Mouse (Mus musculus): ENCODE data around the gene Cdk5rap3. TPM values are rescaled to one million over a fixed set of nuclear protein-coding genes. Genes with fewer than 3 reads are reported as not detected.
A peak's percentile ranks its signal among the peaks of the same experiment; 100 is the strongest.

Gene Cdk5rap3
- total and polyA plus RNA-seq, 3 experiments = 45.2 to 55.4 TPM; not detected in 1

- TF ChIP-seq RAD21 (IDR thresholded peaks at IDR 0.05; ENCODE audit: low read depth, low read length) = peak; percentile 80
These were observed 6.3 kb downstream of the Cdk5rap3 start (continued) for GRCm38 (mm10) chr11:96910003-96910402.

GRCm38 (mm10) chr11:96908594-96908993 lies 7.7 kb downstream of the Cdk5rap3 start:
- Histone ChIP-seq H3K9ac (ENCODE audit: control insufficient read depth, low read depth, low read length, poor library complexity, severe bottlenecking) (no peak overlapping the region), H3K79me2 (ENCODE audit: control insufficient read depth, insufficient read depth, low read length, poor library complexity) (no peaks in the 10 kb centered on the region), H3K4me1 (ENCODE audit: control insufficient read depth in 1 of 2, insufficient read depth in 2 of 2, low read length in 2 of 2) (peaks cover 0 to 4% of the 10 kb centered on the region in 2 experiments; a peak in 2 of 4 replicates), H3K27ac (ENCODE audit: control insufficient read depth, low read depth, low read length) (no peak overlapping the region), H3K9me3 (replicated peaks; ENCODE audit: insufficient read depth, low read length) (no peaks in the 10 kb centered on the region), H3K4me3 (ENCODE audit: control insufficient read depth in 1 of 2, insufficient read depth in 1 of 2, low read depth in 2 of 2, low read length in 2 of 2) (no peak overlapping the region), H3K27me3 (ENCODE audit: control insufficient read depth in 1 of 2, insufficient read depth in 2 of 2, low read length in 2 of 2) (no peaks in the 10 kb centered on the region), H3K36me3 (ENCODE audit: control insufficient read depth in 1 of 2, insufficient read depth in 2 of 2, low read length in 2 of 2) (no peaks in the 10 kb centered on the region; a peak in 1 of 4 replicates)
- TF ChIP-seq RCOR1 (IDR thresholded peaks at IDR 0.05; ENCODE audit: low read depth, low read length) = no peak
- TF ChIP-seq USF2 (IDR thresholded peaks at IDR 0.05; ENCODE audit: borderline replicate concordance in 1 of 2, insufficient read depth in 1 of 2, low read depth in 1 of 2, low read length in 2 of 2) = no peak
- TF ChIP-seq NELFE (IDR thresholded peaks at IDR 0.05; ENCODE audit: low read depth, low read length) = no peak
- no peak for TF ChIP-seq POLR2AphosphoS5 (IDR thresholded peaks at IDR 0.05; ENCODE audit: borderline replicate concordance, low read depth, low read length)
- no peak for TF ChIP-seq JUND (IDR thresholded peaks at IDR 0.05; ENCODE audit: low read depth, low read length)
- no peak for DNase-seq (ENCODE audit: low read depth, low spot score)

- Histone ChIP-seq H3K79me2 (ENCODE audit: control insufficient read depth, insufficient read depth, low read length, poor library complexity) (no peaks in the 10 kb centered on the region), H3K9me3 (replicated peaks; ENCODE audit: insufficient read depth, low read length) (no peaks in the 10 kb centered on the region), H3K27ac (ENCODE audit: control insufficient read depth, low read depth, low read length) (no peak overlapping the region), H3K27me3 (ENCODE audit: control insufficient read depth in 1 of 2, insufficient read depth in 2 of 2, low read length in 2 of 2) (0 out of 4 replicates have a peak, but pooled peaks cover 0 to 2% of the 10 kb centered on the region in 2 experiments), H3K36me3 (ENCODE audit: control insufficient read depth in 1 of 2, insufficient read depth in 2 of 2, low read length in 2 of 2) (no peaks in the 10 kb centered on the region; a peak in 1 of 4 replicates), H3K4me3 (ENCODE audit: control insufficient read depth in 1 of 2, insufficient read depth in 1 of 2, low read depth in 2 of 2, low read length in 2 of 2) (no peak overlapping the region), H3K9ac (ENCODE audit: control insufficient read depth, low read depth, low read length, poor library complexity, severe bottlenecking) (no peak overlapping the region), H3K4me1 (ENCODE audit: control insufficient read depth in 1 of 2, insufficient read depth in 2 of 2, low read length in 2 of 2) (no peaks in the 10 kb centered on the region)
- TF ChIP-seq GATA1 (IDR thresholded peaks at IDR 0.05; ENCODE audit: low read depth, low read length) (no peak), MAX (IDR thresholded peaks at IDR 0.05; ENCODE audit: low read length) (no peak), POLR2AphosphoS2 (IDR thresholded peaks at IDR 0.05; ENCODE audit: low read length) (peak; percentile 53; the same call in 1 of the 2 replicates), SMC3 (IDR thresholded peaks at IDR 0.05; ENCODE audit: low read depth, low read length) (no peak), JUND (IDR thresholded peaks at IDR 0.05; ENCODE audit: low read depth, low read length) (no peak)
- DNase-seq (ENCODE audit: low read depth, low spot score) = no peak
These were observed 9.7 kb downstream of the Cdk5rap3 start for GRCm38 (mm10) chr11:96906431-96907161.
